Mouse (Mus musculus): ENCODE measurements at regions not wholly inside any gene's neighbourhood (a gene's known extent, or its start where the extent isn't known, plus 50 kb on each side); places are given as distances from the start of the nearest gene placed in this dataset.

DNA sequence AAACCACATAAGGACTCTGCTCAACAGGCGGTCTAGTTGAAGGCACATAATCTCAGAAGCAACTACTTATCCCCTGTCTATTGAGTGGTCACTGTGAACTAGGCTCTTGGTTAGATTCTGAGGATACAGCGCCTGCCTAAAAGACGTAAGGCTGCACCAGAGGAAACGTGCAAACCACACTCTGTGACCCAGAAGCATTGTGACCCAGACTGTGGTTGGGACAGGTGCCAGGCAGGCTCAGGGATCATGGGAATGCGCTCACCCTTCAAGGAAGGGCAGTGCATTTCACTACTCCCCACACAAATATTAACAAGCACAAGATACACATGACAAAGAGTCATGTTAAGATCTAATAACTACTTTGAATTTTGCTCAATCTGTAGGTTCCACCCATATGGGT is 628.3 kb downstream of the 1700064H15Rik start:
- Histone ChIP-seq H3K4me1 (ENCODE audit: control insufficient read depth, insufficient read depth, low read length) (no peaks in the 10 kb centered on the region), H3K4me3 (ENCODE audit: low read depth, low read length) (no peak overlapping the region), H3K9me3 (ENCODE audit: control insufficient read depth, low read depth, low read length) (no peaks in the 10 kb centered on the region), H3K36me3 (ENCODE audit: control insufficient read depth, insufficient read depth, low read length) (no peaks in the 10 kb centered on the region), H3K27ac (ENCODE audit: low read length) (no peak overlapping the region), H3K4me2 (replicated peaks; ENCODE audit: low read depth, low read length) (no peak overlapping the region), H3K9ac (replicated peaks; ENCODE audit: low read depth, low read length) (no peak overlapping the region), H3K27me3 (ENCODE audit: control insufficient read depth, insufficient read depth, low read length) (no peaks in the 10 kb centered on the region)
- no peak for ATAC-seq (ENCODE audit: insufficient number of reproducible peaks, insufficient read depth, low FRiP score, low read depth)
- 83% methylated on average over 5 of the region's 5 CpGs for WGBS

DNA sequence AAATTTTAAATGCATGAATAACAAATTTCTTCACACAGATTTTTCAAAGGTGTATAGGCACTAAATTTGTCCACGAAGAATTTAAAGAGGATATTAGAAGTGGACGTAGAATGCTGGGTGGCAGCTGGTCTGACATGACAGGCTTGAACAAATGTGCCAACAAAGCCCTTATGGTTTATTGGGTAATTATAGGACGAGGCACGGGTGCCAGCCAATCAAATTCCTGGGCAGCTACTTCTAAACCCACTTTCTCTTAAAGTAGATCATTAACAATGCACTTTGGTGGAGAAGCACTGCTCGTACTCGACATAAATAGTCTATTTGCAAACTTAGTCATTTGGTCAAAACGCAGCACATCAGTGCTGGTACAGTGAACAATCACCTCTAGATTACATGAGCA is 626.4 kb downstream of the 1700064H15Rik start:
- no peak overlapping the region for H3K4me3 ChIP-seq (ENCODE audit: low read depth, low read length)
- no peaks in the 10 kb centered on the region for H3K4me1 ChIP-seq (ENCODE audit: control insufficient read depth, insufficient read depth, low read length)
- no peak overlapping the region for H3K9ac ChIP-seq (replicated peaks; ENCODE audit: low read depth, low read length)
- H3K4me2 ChIP-seq (replicated peaks; ENCODE audit: low read depth, low read length) = no peak overlapping the region
- H3K9me3 ChIP-seq (ENCODE audit: control insufficient read depth, low read depth, low read length) = no peaks in the 10 kb centered on the region
- ATAC-seq (ENCODE audit: insufficient number of reproducible peaks, insufficient read depth, low FRiP score, low read depth) = no peak
- H3K36me3 ChIP-seq (ENCODE audit: control insufficient read depth, insufficient read depth, low read length) = no peaks in the 10 kb centered on the region
- 69% methylated on average over 7 of the region's 7 CpGs for WGBS
- no peak overlapping the region for H3K27ac ChIP-seq (ENCODE audit: low read length)
- no peaks in the 10 kb centered on the region for H3K27me3 ChIP-seq (ENCODE audit: control insufficient read depth, insufficient read depth, low read length)

DNA sequence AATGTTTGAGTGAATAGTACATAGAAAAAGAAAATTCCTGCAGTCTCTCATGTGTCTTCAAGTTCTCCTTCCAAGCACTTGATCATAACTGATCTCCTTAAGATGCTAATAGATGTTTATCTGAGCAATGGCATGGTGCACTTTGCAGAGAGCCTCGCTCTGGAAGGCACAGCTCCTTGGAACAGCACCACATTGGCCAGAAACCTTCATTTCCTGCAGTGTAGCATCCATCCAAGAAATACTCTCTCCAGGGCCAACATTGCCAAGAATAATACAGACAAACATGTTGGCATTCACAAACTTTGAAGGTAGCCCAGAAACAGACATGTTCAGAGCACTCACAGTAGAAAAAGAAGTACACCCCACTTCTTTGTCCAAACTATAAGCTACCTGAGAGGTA is 623.7 kb downstream of the 1700064H15Rik start:
- Histone ChIP-seq H3K27me3 (ENCODE audit: control insufficient read depth, insufficient read depth, low read length) (no peaks in the 10 kb centered on the region), H3K4me1 (ENCODE audit: control insufficient read depth, insufficient read depth, low read length) (no peaks in the 10 kb centered on the region), H3K27ac (ENCODE audit: low read length) (no peak overlapping the region), H3K9me3 (ENCODE audit: control insufficient read depth, low read depth, low read length) (no peaks in the 10 kb centered on the region), H3K36me3 (ENCODE audit: control insufficient read depth, insufficient read depth, low read length) (no peaks in the 10 kb centered on the region), H3K4me3 (ENCODE audit: low read depth, low read length) (no peak overlapping the region), H3K4me2 (replicated peaks; ENCODE audit: low read depth, low read length) (no peak overlapping the region), H3K9ac (replicated peaks; ENCODE audit: low read depth, low read length) (no peak overlapping the region)
- 72% methylated on average over 1 of the region's 1 CpGs for WGBS
- no peak for ATAC-seq (ENCODE audit: insufficient number of reproducible peaks, insufficient read depth, low FRiP score, low read depth)

DNA sequence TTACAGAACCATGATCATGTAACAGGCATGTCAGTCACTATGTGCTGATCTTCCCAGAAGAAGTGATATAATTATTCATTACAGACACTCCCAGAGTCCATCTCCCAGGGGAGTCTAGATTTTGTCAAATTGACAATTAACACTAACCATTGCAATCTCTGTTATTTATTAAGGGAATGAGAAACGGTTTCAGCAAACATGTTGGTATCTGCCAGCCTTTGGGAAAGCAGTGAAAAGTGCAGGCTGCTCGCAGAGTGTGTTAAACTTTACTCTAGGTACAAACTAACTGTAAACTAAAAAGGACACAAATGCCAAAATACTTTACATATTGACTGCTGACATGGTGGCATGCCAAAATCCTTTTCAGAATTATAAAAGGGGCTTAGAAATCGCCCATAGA is 583.9 kb downstream of the 1700064H15Rik start:
- 52% methylated on average over 3 of the region's 3 CpGs for WGBS
- Histone ChIP-seq H3K4me3 (ENCODE audit: low read depth, low read length) (no peak overlapping the region), H3K36me3 (ENCODE audit: control insufficient read depth, insufficient read depth, low read length) (no peaks in the 10 kb centered on the region), H3K27me3 (ENCODE audit: control insufficient read depth, insufficient read depth, low read length) (no peaks in the 10 kb centered on the region), H3K4me1 (ENCODE audit: control insufficient read depth, insufficient read depth, low read length) (no peaks in the 10 kb centered on the region), H3K4me2 (replicated peaks; ENCODE audit: low read depth, low read length) (no peak overlapping the region), H3K27ac (ENCODE audit: low read length) (no peak overlapping the region), H3K9me3 (ENCODE audit: control insufficient read depth, low read depth, low read length) (no peaks in the 10 kb centered on the region), H3K9ac (replicated peaks; ENCODE audit: low read depth, low read length) (no peak overlapping the region)
- ATAC-seq (ENCODE audit: insufficient number of reproducible peaks, insufficient read depth, low FRiP score, low read depth) = no peak

DNA sequence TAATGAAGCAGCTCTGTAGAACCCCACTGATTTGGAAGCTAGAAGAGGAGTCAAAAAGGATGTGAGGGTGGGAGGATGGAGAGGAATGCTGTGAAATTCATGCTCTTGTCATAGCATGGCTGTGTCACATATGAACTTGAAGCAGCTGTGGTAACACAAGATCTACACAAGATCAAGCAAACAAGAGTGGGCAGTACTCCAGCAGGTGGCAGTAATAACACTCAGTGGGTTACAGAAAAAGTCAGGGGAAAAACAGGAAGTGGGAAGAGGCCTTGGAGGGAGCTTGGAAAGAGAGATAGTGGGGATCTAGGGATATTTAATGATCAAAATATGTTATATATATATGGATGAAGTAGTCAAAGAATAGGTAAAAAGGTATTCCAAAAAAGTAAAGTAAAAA is 582.5 kb downstream of the 1700064H15Rik start:
- Histone ChIP-seq H3K9ac (replicated peaks; ENCODE audit: low read depth, low read length) (no peak overlapping the region), H3K27me3 (ENCODE audit: control insufficient read depth, insufficient read depth, low read length) (no peaks in the 10 kb centered on the region), H3K9me3 (ENCODE audit: control insufficient read depth, low read depth, low read length) (no peaks in the 10 kb centered on the region), H3K4me2 (replicated peaks; ENCODE audit: low read depth, low read length) (no peak overlapping the region), H3K27ac (ENCODE audit: low read length) (no peak overlapping the region), H3K36me3 (ENCODE audit: control insufficient read depth, insufficient read depth, low read length) (no peaks in the 10 kb centered on the region), H3K4me1 (ENCODE audit: control insufficient read depth, insufficient read depth, low read length) (no peaks in the 10 kb centered on the region), H3K4me3 (ENCODE audit: low read depth, low read length) (no peak overlapping the region)
- ATAC-seq (ENCODE audit: insufficient number of reproducible peaks, insufficient read depth, low FRiP score, low read depth) = no peak

DNA sequence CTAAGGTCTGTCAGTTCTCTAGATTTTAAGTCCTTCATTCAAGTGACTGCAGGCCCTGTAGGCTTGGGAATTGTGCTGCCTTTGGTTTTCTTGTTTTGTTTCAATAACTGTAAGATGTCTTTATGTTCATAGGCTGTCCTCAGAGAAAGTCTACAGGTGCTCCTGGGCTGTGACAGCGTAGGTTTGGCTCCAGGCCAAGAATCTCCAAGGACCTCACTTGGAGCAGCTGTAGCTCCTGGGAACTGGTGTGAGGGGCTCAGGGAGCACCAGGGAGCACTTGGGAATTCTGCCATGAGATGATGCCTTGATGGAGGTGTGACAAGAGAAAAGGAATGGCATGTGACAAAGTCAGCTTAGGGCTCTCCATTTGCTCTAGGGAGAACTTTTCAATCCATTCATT is 581.9 kb downstream of the 1700064H15Rik start:
- Histone ChIP-seq H3K4me2 (replicated peaks; ENCODE audit: low read depth, low read length) (no peak overlapping the region), H3K27ac (ENCODE audit: low read length) (no peak overlapping the region), H3K4me1 (ENCODE audit: control insufficient read depth, insufficient read depth, low read length) (no peaks in the 10 kb centered on the region), H3K9ac (replicated peaks; ENCODE audit: low read depth, low read length) (no peak overlapping the region), H3K27me3 (ENCODE audit: control insufficient read depth, insufficient read depth, low read length) (no peaks in the 10 kb centered on the region), H3K4me3 (ENCODE audit: low read depth, low read length) (no peak overlapping the region), H3K9me3 (ENCODE audit: control insufficient read depth, low read depth, low read length) (no peaks in the 10 kb centered on the region), H3K36me3 (ENCODE audit: control insufficient read depth, insufficient read depth, low read length) (no peaks in the 10 kb centered on the region)
- 61% methylated on average over 1 of the region's 1 CpGs for WGBS
- peak; percentile 63; the same call in 1 of the 2 replicates for ATAC-seq (ENCODE audit: insufficient number of reproducible peaks, insufficient read depth, low FRiP score, low read depth)

DNA sequence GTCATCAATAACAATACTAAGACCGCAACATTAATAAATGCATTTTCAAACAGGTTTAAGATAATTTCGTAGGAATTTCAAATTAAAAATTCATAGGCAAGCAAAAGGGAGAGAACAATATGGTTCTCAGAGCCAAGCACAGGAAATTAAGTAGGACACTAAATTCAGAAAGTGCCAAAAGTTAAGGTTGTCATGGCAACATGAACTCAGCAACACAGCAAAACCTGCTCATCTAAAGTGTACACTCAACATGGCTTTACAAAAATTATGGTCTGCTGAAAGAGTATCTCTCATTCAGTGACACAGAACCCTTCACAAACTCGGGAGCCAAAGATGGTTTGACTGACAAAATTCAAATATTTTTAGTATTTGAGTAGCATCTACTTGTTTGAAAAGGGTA is 572.5 kb downstream of the 1700064H15Rik start:
- WGBS = 64% methylated on average over 3 of the region's 3 CpGs
- H3K4me3 ChIP-seq (ENCODE audit: low read depth, low read length) = no peak overlapping the region
- no peaks in the 10 kb centered on the region for H3K36me3 ChIP-seq (ENCODE audit: control insufficient read depth, insufficient read depth, low read length)

DNA sequence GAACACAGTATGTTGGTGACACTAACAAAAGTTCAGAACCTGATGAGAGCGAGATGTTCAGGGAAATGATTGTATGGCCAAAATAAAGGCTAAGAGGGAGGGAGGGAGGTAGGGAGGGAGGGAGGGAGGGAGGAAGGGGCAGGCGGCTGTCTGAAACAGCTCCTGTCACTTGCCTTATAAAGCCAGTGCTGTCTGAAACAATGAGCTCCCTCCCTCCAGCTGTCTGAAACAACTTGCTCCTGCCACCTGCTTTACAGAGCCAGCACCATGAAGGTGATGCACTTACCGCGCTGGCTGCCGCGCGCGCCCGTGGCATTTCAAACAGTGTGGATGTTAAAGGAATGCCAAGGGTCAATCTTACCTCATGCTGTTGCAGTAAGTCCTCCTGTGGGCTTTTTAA is 571.9 kb downstream of the 1700064H15Rik start:
- no peaks in the 10 kb centered on the region for H3K27me3 ChIP-seq (ENCODE audit: control insufficient read depth, insufficient read depth, low read length)
- H3K27ac ChIP-seq (ENCODE audit: low read length) = no peak overlapping the region
- no peaks in the 10 kb centered on the region for H3K4me1 ChIP-seq (ENCODE audit: control insufficient read depth, insufficient read depth, low read length)
- no peak overlapping the region for H3K4me3 ChIP-seq (ENCODE audit: low read depth, low read length)
- ATAC-seq (ENCODE audit: insufficient number of reproducible peaks, insufficient read depth, low FRiP score, low read depth) = no peak
- no peaks in the 10 kb centered on the region for H3K9me3 ChIP-seq (ENCODE audit: control insufficient read depth, low read depth, low read length)
- no peak overlapping the region for H3K9ac ChIP-seq (replicated peaks; ENCODE audit: low read depth, low read length)
- H3K36me3 ChIP-seq (ENCODE audit: control insufficient read depth, insufficient read depth, low read length) = no peaks in the 10 kb centered on the region
- 18% methylated on average over 9 of the region's 9 CpGs for WGBS
- H3K4me2 ChIP-seq (replicated peaks; ENCODE audit: low read depth, low read length) = no peak overlapping the region

More for the DNA sequence above, 572.5 kb downstream of the 1700064H15Rik start:
- ATAC-seq (ENCODE audit: insufficient number of reproducible peaks, insufficient read depth, low FRiP score, low read depth) = no peak
- Histone ChIP-seq H3K27me3 (ENCODE audit: control insufficient read depth, insufficient read depth, low read length) (no peaks in the 10 kb centered on the region), H3K9me3 (ENCODE audit: control insufficient read depth, low read depth, low read length) (no peaks in the 10 kb centered on the region), H3K9ac (replicated peaks; ENCODE audit: low read depth, low read length) (no peak overlapping the region), H3K27ac (ENCODE audit: low read length) (no peak overlapping the region), H3K4me1 (ENCODE audit: control insufficient read depth, insufficient read depth, low read length) (no peaks in the 10 kb centered on the region), H3K4me2 (replicated peaks; ENCODE audit: low read depth, low read length) (no peak overlapping the region)

Data from stomach, embryonic 14.5 days (tissue).